ENCODE assay signal across 31 mouse cellular contexts in the genomic region with DNA sequence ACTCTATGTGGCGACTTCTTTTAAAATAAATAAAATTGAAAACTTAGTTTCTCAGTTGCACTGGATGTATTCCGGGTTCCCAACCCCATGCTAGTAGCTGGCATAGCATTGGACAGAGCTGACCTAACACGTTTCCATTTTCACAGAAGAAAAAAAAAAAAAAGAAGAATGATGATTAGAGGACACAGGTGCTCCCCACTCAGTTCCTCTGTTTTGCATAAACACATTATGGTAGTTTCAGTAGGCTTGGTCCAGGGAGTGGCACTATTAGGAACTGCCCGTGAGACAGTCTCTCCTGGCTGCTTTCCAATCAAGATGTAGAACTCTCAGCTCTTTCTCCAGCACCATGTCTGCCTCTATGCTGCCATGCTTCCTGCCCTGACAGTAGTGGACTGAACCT. TPM values are rescaled to one million over a fixed set of nuclear protein-coding genes. Genes with fewer than 3 reads are reported as not detected.
A peak's percentile ranks its signal among the peaks of the same experiment; 100 is the strongest.
DNase-seq lines count a peak whose midpoint lies in the region; ATAC-seq and TF ChIP-seq lines count a peak whose summit lies in the region.
"Had no signal": no experiment of that assay in that cellular context is flagged by ENCODE, and none has a peak within 500 bp of the region (broad histone marks: within the 10 kb centered on the region; RNA-seq: fewer than 3 reads in every experiment).

No protein-coding gene starts in this region.

- H3K79me2 ChIP-seq in MEL (ENCODE audit: control insufficient read depth, insufficient read depth, low read length, poor library complexity), result no peaks in the 10 kb centered on the region

- no peak for TF ChIP-seq EP300 in MEL (IDR thresholded peaks at IDR 0.05; ENCODE audit: low read depth in 1 of 2, low read length in 2 of 2)

- TF ChIP-seq RAD21 in MEL (IDR thresholded peaks at IDR 0.05; ENCODE audit: low read depth, low read length), result no peak

- peaks cover 0 to 3% of the 10 kb centered on the region in 2 experiments; a peak in 2 of 4 replicates for H3K36me3 ChIP-seq in MEL (ENCODE audit: control insufficient read depth in 1 of 2, insufficient read depth in 2 of 2, low read length in 2 of 2)
- H3K36me3 ChIP-seq in splenic B cell, adult 2 months (ENCODE audit: control insufficient read depth, insufficient read depth, low read length, poor library complexity, severe bottlenecking), result no peaks in the 10 kb centered on the region
- no peaks in the 10 kb centered on the region; the same call in 1 of the 2 replicates for H3K36me3 ChIP-seq in kidney, embryonic 16.5 days (ENCODE audit: insufficient read depth, low read length)
- H3K36me3 ChIP-seq: embryonic facial prominence, embryonic 13.5 days had no signal

- no peak overlapping the region for H3K4me2 ChIP-seq in kidney, embryonic 16.5 days (replicated peaks; ENCODE audit: low read depth, low read length)
- H3K4me2 ChIP-seq: embryonic facial prominence, embryonic 13.5 days; forebrain, embryonic 13.5 days; heart, embryonic 11.5 days; hindbrain, embryonic 13.5 days had no signal

- H3K4me3 ChIP-seq in MEL (ENCODE audit: control insufficient read depth in 1 of 2, insufficient read depth in 1 of 2, low read depth in 2 of 2, low read length in 2 of 2), result no peak overlapping the region
- no peak overlapping the region for H3K4me3 ChIP-seq in kidney, embryonic 16.5 days (ENCODE audit: low read length)
- H3K4me3 ChIP-seq: embryonic facial prominence, embryonic 13.5 days; forebrain, embryonic 10.5 days; forebrain, embryonic 13.5 days; hindbrain, embryonic 10.5 days; hindbrain, embryonic 13.5 days had no signal

- 76% methylated on average over 4 of the region's 4 CpGs for WGBS in kidney, embryonic 16.5 days

- no peak for TF ChIP-seq CTCF in MEL (IDR thresholded peaks at IDR 0.05 in 2 of 3, conservative IDR thresholded peaks at IDR 0.05 in 1 of 3; ENCODE audit: control insufficient read depth in 1 of 3, insufficient read depth in 1 of 3, low read depth in 2 of 3, low read length in 3 of 3, poor library complexity in 1 of 3, severe bottlenecking in 1 of 3)

- no peak for TF ChIP-seq POLR2A in MEL (IDR thresholded peaks at IDR 0.05; ENCODE audit: control insufficient read depth in 1 of 2, insufficient read depth in 1 of 2, low read depth in 1 of 2, low read length in 2 of 2, poor library complexity in 1 of 2)

- H3K4me1 ChIP-seq in MEL (ENCODE audit: control insufficient read depth in 1 of 2, insufficient read depth in 2 of 2, low read length in 2 of 2), result peaks cover 2 to 6% of the 10 kb centered on the region in 2 experiments; a peak in 2 of 4 replicates
- H3K4me1 ChIP-seq in kidney, embryonic 16.5 days (ENCODE audit: insufficient read depth, low read length), result no peaks in the 10 kb centered on the region
- H3K4me1 ChIP-seq: embryonic facial prominence, embryonic 13.5 days; hindbrain, embryonic 10.5 days; hindbrain, embryonic 13.5 days had no signal

- no peak overlapping the region for H3K27ac ChIP-seq in MEL (ENCODE audit: control insufficient read depth, low read depth, low read length)
- no peak overlapping the region for H3K27ac ChIP-seq in kidney, embryonic 16.5 days (ENCODE audit: low read length)
- H3K27ac ChIP-seq: embryonic facial prominence, embryonic 13.5 days; forebrain, embryonic 10.5 days; forebrain, embryonic 13.5 days; hindbrain, embryonic 10.5 days; hindbrain, embryonic 13.5 days had no signal

- peak; percentile 16 to 20 for DNase-seq in spleen, postnatal 36 days (ENCODE audit: low spot score in 2 of 2)
- no peak for DNase-seq in spleen, adult 18-20 months
- DNase-seq in MEL (ENCODE audit: low read depth, low spot score), result peak; percentile 59
- DNase-seq in splenic B cell, adult 2 months (ENCODE audit: low read depth, low spot score), result peak; percentile 45
- no peak for DNase-seq in layer of hippocampus, postnatal 14 days (ENCODE audit: low spot score in 2 of 2)
- DNase-seq: adrenal gland, adult 2 months; adrenal gland, postnatal 14 days; cerebellum, adult 11 months; cerebellum, adult 2 months; cerebellum, adult 9-11 months; cerebellum, postnatal 25 days; gastrocnemius, postnatal 10 days; gastrocnemius, postnatal 36 days; heart, postnatal 36 days had no signal

- no peaks in the 10 kb centered on the region for H3K9me3 ChIP-seq in MEL (replicated peaks; ENCODE audit: insufficient read depth, low read length)
- H3K9me3 ChIP-seq in kidney, embryonic 16.5 days (ENCODE audit: low read length), result no peaks in the 10 kb centered on the region
- H3K9me3 ChIP-seq: embryonic facial prominence, embryonic 13.5 days; forebrain, embryonic 10.5 days; forebrain, embryonic 13.5 days; G1E; hindbrain, embryonic 10.5 days; hindbrain, embryonic 13.5 days had no signal

- H3K27me3 ChIP-seq in MEL (ENCODE audit: control insufficient read depth in 1 of 2, insufficient read depth in 2 of 2, low read length in 2 of 2), result no peaks in the 10 kb centered on the region
- no peaks in the 10 kb centered on the region for H3K27me3 ChIP-seq in splenic B cell, adult 2 months (ENCODE audit: control insufficient read depth, insufficient read depth, low read length, poor library complexity, severe bottlenecking)
- H3K27me3 ChIP-seq in kidney, embryonic 16.5 days (ENCODE audit: insufficient read depth, low read length), result no peaks in the 10 kb centered on the region
- H3K27me3 ChIP-seq: embryonic facial prominence, embryonic 13.5 days; forebrain, embryonic 13.5 days; hindbrain, embryonic 13.5 days had no signal

- no peak for ATAC-seq in kidney, embryonic 16.5 days (ENCODE audit: low FRiP score, low TSS enrichment)
- ATAC-seq: forebrain, embryonic 13.5 days; forebrain, embryonic 16.5 days; hindbrain, embryonic 16.5 days had no signal

- H3K9ac ChIP-seq in MEL (ENCODE audit: control insufficient read depth, low read depth, low read length, poor library complexity, severe bottlenecking), result no peak overlapping the region
- no peak overlapping the region for H3K9ac ChIP-seq in kidney, embryonic 16.5 days (replicated peaks; ENCODE audit: low read length)
- H3K9ac ChIP-seq: embryonic facial prominence, embryonic 13.5 days; forebrain, embryonic 13.5 days; hindbrain, embryonic 13.5 days had no signal

TF ChIP-seq in MEL, 35 proteins besides CTCF, POLR2A, EP300 and RAD21:
- TF ChIP-seq ZNF384 (IDR thresholded peaks at IDR 0.05; ENCODE audit: low read depth, low read length) (peak; percentile 35; the same call in 1 of the 2 replicates), POLR2AphosphoS5 (IDR thresholded peaks at IDR 0.05; ENCODE audit: borderline replicate concordance, low read depth, low read length) (no peak)
TF ChIP-seq in MEL: peak in this region for 1.

RNA-seq across cellular contexts. Expression of gene Wdr47, which starts 6.5 kb away (rescaled TPM):
- 2.4 and 2.5 TPM in 2 replicates for total RNA-seq in MEL (2012; rRNA removed)
- polyA plus RNA-seq in MEL (2012; ENCODE audit: insufficient read depth in 1 of 2, insufficient read length in 2 of 2, low read depth in 1 of 2, low replicate concordance in 2 of 2, missing spikeins in 1 of 2), result 1 to 10 TPM in 1 of 2 experiments, not detected in 1; 3.8 TPM
- polyA plus RNA-seq in kidney, embryonic 16.5 days (2015; fragmentation: Nextera tagmentation; extraction: Ambion mirVana), result 8.9 and 10.6 TPM in 2 replicates
- 100 to 1,000 TPM; 125 to 127 TPM for total RNA-seq in layer of hippocampus, postnatal 14 days (2021)

RNA-seq across cellular contexts. Expression of gene Taf13, which starts 13.1 kb away (rescaled TPM):
- 5.4 and 6.5 TPM in 2 replicates for total RNA-seq in MEL (2012; rRNA removed)
- 1 to 10 TPM in 1 of 2 experiments, not detected in 1; 7.0 TPM for polyA plus RNA-seq in MEL (2012; ENCODE audit: insufficient read depth in 1 of 2, insufficient read length in 2 of 2, low read depth in 1 of 2, low replicate concordance in 2 of 2, missing spikeins in 1 of 2)
- polyA plus RNA-seq in kidney, embryonic 16.5 days (2015; fragmentation: Nextera tagmentation; extraction: Ambion mirVana), result 34.0 and 35.6 TPM in 2 replicates
- 10 to 100 TPM; 37.0 to 43.6 TPM for total RNA-seq in layer of hippocampus, postnatal 14 days (2021)

RNA-seq across cellular contexts. Expression of gene Tmem167b, which starts 22.3 kb away (rescaled TPM):
- 15.1 and 20.8 TPM in 2 replicates for total RNA-seq in MEL (2012; rRNA removed)
- 10 to 100 TPM in 1 of 2 experiments, not detected in 1; 15.9 TPM for polyA plus RNA-seq in MEL (2012; ENCODE audit: insufficient read depth in 1 of 2, insufficient read length in 2 of 2, low read depth in 1 of 2, low replicate concordance in 2 of 2, missing spikeins in 1 of 2)
- 38.0 and 38.4 TPM in 2 replicates for polyA plus RNA-seq in kidney, embryonic 16.5 days (2015; fragmentation: Nextera tagmentation; extraction: Ambion mirVana)
- total RNA-seq in layer of hippocampus, postnatal 14 days (2021), result 10 to 100 TPM; 44.4 to 45.3 TPM

RNA-seq across cellular contexts. Expression of gene 5330417C22Rik, which starts 48.2 kb away (rescaled TPM):
- total RNA-seq in MEL (2012; rRNA removed), result 0.08 and 0.29 TPM in 2 replicates
- under 1 TPM in 1 of 2 experiments, not detected in 1; 0.31 TPM for polyA plus RNA-seq in MEL (2012; ENCODE audit: insufficient read depth in 1 of 2, insufficient read length in 2 of 2, low read depth in 1 of 2, low replicate concordance in 2 of 2, missing spikeins in 1 of 2)
- polyA plus RNA-seq in kidney, embryonic 16.5 days (2015; fragmentation: Nextera tagmentation; extraction: Ambion mirVana), result 1.4 TPM in 2 replicates
- 10 to 100 TPM; 17.1 to 19.7 TPM for total RNA-seq in layer of hippocampus, postnatal 14 days (2021)
- total RNA-seq: gastrocnemius, adult 18-20 months; granulocyte monocyte progenitor cell, adult 5-6 weeks; heart, postnatal 36 days had no signal
- polyA plus RNA-seq: G1E had no signal

RNA-seq across cellular contexts. Expression of gene 1700013F07Rik, which starts 50.6 kb away (rescaled TPM):
- not detected in 2 replicates for total RNA-seq in MEL (2012; rRNA removed)
- polyA plus RNA-seq in MEL (2012; ENCODE audit: insufficient read depth in 1 of 2, insufficient read length in 2 of 2, low read depth in 1 of 2, low replicate concordance in 2 of 2, missing spikeins in 1 of 2), result under 1 TPM in 1 of 2 experiments, not detected in 1; 0.17 TPM
- polyA plus RNA-seq in kidney, embryonic 16.5 days (2015; fragmentation: Nextera tagmentation; extraction: Ambion mirVana), result 0.37 and 0.41 TPM in 2 replicates
- 1 to 10 TPM; 2.0 to 2.9 TPM for total RNA-seq in layer of hippocampus, postnatal 14 days (2021)
- total RNA-seq: adrenal gland, adult 2 months; adrenal gland, postnatal 14 days; adrenal gland, postnatal 4 days; common myeloid progenitor, adult 5-6 weeks; G1E; gastrocnemius, adult 18-20 months; gastrocnemius, postnatal 10 days; gastrocnemius, postnatal 36 days; granulocyte monocyte progenitor cell, adult 5-6 weeks; heart, adult 8-10 months; heart, postnatal 36 days had no signal
- polyA plus RNA-seq: adrenal gland, adult 2 months; embryonic facial prominence, embryonic 13.5 days; G1E; heart, embryonic 11.5 days; heart, embryonic 14.5 days; heart, postnatal 0 days had no signal

Comparison
In these comparisons a context has a peak if more than half of its experiments do, and no peak if none do; other contexts are left out.
1. DNase-seq: peak in spleen, postnatal 36 days (2 of 2), MEL (single experiment) and splenic B cell, adult 2 months (single experiment); none in spleen, adult 18-20 months (0 of 2) and layer of hippocampus, postnatal 14 days (0 of 2).
2. RNA of gene Wdr47, which starts 6.5 kb away (total RNA-seq): 125 to 127 TPM in layer of hippocampus, postnatal 14 days; 2.4 to 2.5 TPM in MEL; every median in the first group is over 10 times any median in the second.